Mouse (Mus musculus) kidney, adult 2 months (tissue): ENCODE measurements at regions not wholly inside any gene's neighbourhood (a gene's known extent, or its start where the extent isn't known, plus 50 kb on each side); places are given as distances from the start of the nearest gene placed in this dataset.

Source experiments
- CTCF ChIP-seq: fragments of 200-500 bp; conservative IDR thresholded peaks from 2 replicates; pipeline ENCODE4 v1.5.1; 2011; ENCODE audit warnings: low read depth, mild to moderate bottlenecking, control low read depth, low read length, moderate library complexity, mixed read lengths; ENCODE audit not compliant: insufficient read depth, insufficient read length
- POLR2A ChIP-seq: fragments of 200-500 bp; IDR thresholded peaks from one replicate; pipeline ENCODE4 v1.6.1; 2011; ENCODE audit warnings: low read depth, low read length, control low read depth

- TF ChIP-seq POLR2A = no peak
- TF ChIP-seq CTCF = no peak
These were observed 172.4 kb upstream of the Cntnap4 start for GRCm38 (mm10) chr8:112397438-112397837.
